In the genomic region with DNA sequence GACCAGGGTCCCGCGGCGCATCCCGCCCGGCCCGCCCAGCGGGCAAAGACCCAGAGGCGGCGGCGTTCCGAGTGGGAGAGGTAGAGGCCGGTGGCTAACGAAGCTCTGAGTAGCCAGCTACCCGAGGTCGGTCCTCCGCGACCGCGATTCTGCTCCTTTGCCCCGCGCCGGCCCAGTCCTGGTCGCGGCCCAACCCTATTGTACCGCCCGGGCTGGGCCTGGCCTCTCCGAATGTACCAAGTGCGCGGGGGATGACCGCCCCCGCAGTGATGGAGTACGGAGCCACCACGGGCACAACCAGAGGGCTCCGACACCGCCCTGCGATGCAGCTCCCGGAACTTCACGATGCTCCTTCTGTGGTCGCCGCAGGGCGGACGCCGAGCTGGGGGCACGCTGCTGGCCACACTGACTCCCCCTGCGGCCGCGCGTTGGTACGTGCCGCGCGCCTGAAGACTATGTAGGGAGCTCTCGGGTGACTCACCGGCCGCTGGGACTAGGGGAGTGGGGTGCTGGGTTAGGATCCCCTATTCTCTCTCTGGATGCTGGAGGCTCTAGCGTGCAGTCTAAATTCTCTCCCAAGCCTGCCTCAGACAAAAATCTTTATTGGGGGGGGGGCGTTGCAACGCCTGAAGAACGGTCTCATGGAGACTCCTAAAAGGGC, we compare ENCODE assay signal across 8 mouse cellular contexts. TPM values are rescaled to one million over a fixed set of nuclear protein-coding genes. Genes with fewer than 3 reads are reported as not detected.
A peak's percentile ranks its signal among the peaks of the same experiment; 100 is the strongest.
DNase-seq lines count a peak whose midpoint lies in the region; ATAC-seq and TF ChIP-seq lines count a peak whose summit lies in the region.

A gene (minus strand): TSS at position 213 of the 661 bp plus-strand sequence.

- peak; percentile 91 for TF ChIP-seq POLR2A in cortical plate, adult 2 months (IDR thresholded peaks at IDR 0.05; ENCODE audit: extremely low read depth, insufficient read depth, low read length)

- H3K36me3 ChIP-seq in megakaryocyte, embryonic 14.5 days (replicated peaks; ENCODE audit: low read length), result no peaks in the 10 kb centered on the region

- H3K9me3 ChIP-seq in megakaryocyte, embryonic 14.5 days, result no peaks in the 10 kb centered on the region

- peak; percentile 70 for ATAC-seq in activated CD4-positive, CD25-positive, alpha-beta regulatory T cell, adult 4 months

- peak within 1 kb of the TSS; percentile 100 for H3K27ac ChIP-seq in cortical plate, adult 2 months (ENCODE audit: insufficient read depth, low read length)

- peaks cover 19% of the 10 kb centered on the region for H3K4me1 ChIP-seq in cortical plate, adult 2 months (ENCODE audit: control insufficient read depth, insufficient read depth, low read length)
- peaks cover 85% of the 10 kb centered on the region for H3K4me1 ChIP-seq in megakaryocyte, embryonic 14.5 days

- DNase-seq in gastrocnemius, postnatal 10 days, result peak; percentile 93
- DNase-seq in induced T-regulatory cell, adult 2 months (ENCODE audit: low read depth), result peak; percentile 94
- DNase-seq in left cerebral cortex, adult 8-10 months (ENCODE audit: low spot score in 2 of 2), result peak; percentile 81 to 87
- peak; percentile 86 to 90 for DNase-seq in right cerebral cortex, adult 2 months (ENCODE audit: low spot score in 2 of 2)
- DNase-seq in urinary bladder, postnatal 10 days (ENCODE audit: low spot score), result peak; percentile 60

- H3K27me3 ChIP-seq in megakaryocyte, embryonic 14.5 days (replicated peaks), result peaks cover 17% of the 10 kb centered on the region

- no peak for TF ChIP-seq CTCF in cortical plate, adult 2 months (IDR thresholded peaks at IDR 0.05; ENCODE audit: extremely low read depth, insufficient read depth, low read length)

- peak within 1 kb of the TSS; percentile 98 for H3K4me3 ChIP-seq in cortical plate, adult 2 months (ENCODE audit: insufficient read depth, low read length)
- peak within 1 kb of the TSS; percentile 94 for H3K4me3 ChIP-seq in megakaryocyte, embryonic 14.5 days (replicated peaks)

RNA-seq across cellular contexts. Expression of the gene that starts here (rescaled TPM):
- polyA plus RNA-seq in activated CD4-positive, CD25-positive, alpha-beta regulatory T cell, adult 4 months (2017; shearing (Covaris generic)), result 1 to 10 TPM; 6.7 to 7.4 TPM
- 206 and 215 TPM in 2 replicates for polyA plus RNA-seq in cortical plate, adult 2 months (2012; rRNA removed)
- total RNA-seq in gastrocnemius, postnatal 10 days (2021), result 100 to 1,000 TPM; 209 to 239 TPM
- 100 to 1,000 TPM; 224 to 273 (median 253) TPM for total RNA-seq in left cerebral cortex, adult 8-10 months (2022)
- polyA plus RNA-seq in megakaryocyte, embryonic 14.5 days (2012; ENCODE audit: insufficient read depth, low replicate concordance), result 90.9 and 105 TPM in 2 replicates

Comparison
In these comparisons a context has a peak if more than half of its experiments do, and no peak if none do; other contexts are left out.
1. Peak in every context shown above with its lines: DNase-seq, ATAC-seq, H3K4me3 ChIP-seq and H3K27ac ChIP-seq.
2. RNA of the gene that starts here (polyA plus RNA-seq): 206 to 215 TPM in cortical plate, adult 2 months and 90.9 to 105 TPM in megakaryocyte, embryonic 14.5 days; 6.7 to 7.4 TPM in activated CD4-positive, CD25-positive, alpha-beta regulatory T cell, adult 4 months; every median in the first group is over 10 times any median in the second.